Mouse (Mus musculus) urinary bladder, adult 18-20 months (tissue): ENCODE results near the gene Sema3b.

Source experiments
- DNase-seq, 2 experiments: peaks; one replicate each; pipeline ENCODE4 v3.0.0; 2022; ENCODE audit warnings: low spot score in 2 of 2, mixed read lengths in 2 of 2

The Sema3b gene

GRCm38 (mm10) chr9:107608741-107609432 is at the start of gene Sema3b:
Gene Sema3b, minus strand, starts transcription at chr9:107609229.
- no peak for DNase-seq

- no peak for DNase-seq
Measured at GRCm38 (mm10) chr9:107658096-107658495, 49.1 kb upstream of the Sema3b start.

GRCm38 (mm10) chr9:107657144-107657543 is 48.1 kb upstream of the Sema3b start:
- no peak for DNase-seq

GRCm38 (mm10) chr9:107654585-107654984 is 45.6 kb upstream of the Sema3b start:
- DNase-seq, result no peak

GRCm38 (mm10) chr9:107653474-107653873 is 44.4 kb upstream of the Sema3b start:
- DNase-seq, result no peak

GRCm38 (mm10) chr9:107650708-107651481 is 41.9 kb upstream of the Sema3b start:
- no peak for DNase-seq

GRCm38 (mm10) chr9:107650225-107650624 is 41.2 kb upstream of the Sema3b start:
- DNase-seq, result no peak

GRCm38 (mm10) chr9:107648767-107649166 is 39.7 kb upstream of the Sema3b start:
- DNase-seq, result no peak

GRCm38 (mm10) chr9:107646975-107647374 is 37.9 kb upstream of the Sema3b start:
- DNase-seq, result no peak

- peak in 1 of 2 experiments; percentile 48 for DNase-seq
Measured at GRCm38 (mm10) chr9:107645577-107645976, 36.5 kb upstream of the Sema3b start.

GRCm38 (mm10) chr9:107645153-107645510 is 36.1 kb upstream of the Sema3b start:
- no peak for DNase-seq

GRCm38 (mm10) chr9:107644495-107645152 is 35.6 kb upstream of the Sema3b start:
- DNase-seq, result peak; percentile 82 to 85

GRCm38 (mm10) chr9:107643544-107644214 is 34.6 kb upstream of the Sema3b start:
- no peak for DNase-seq

- no peak for DNase-seq
Measured at GRCm38 (mm10) chr9:107641666-107642065, 32.6 kb upstream of the Sema3b start.

- DNase-seq, result no peak
Measured at GRCm38 (mm10) chr9:107640257-107640772, 31.3 kb upstream of the Sema3b start.

GRCm38 (mm10) chr9:107637070-107637469 is 28.0 kb upstream of the Sema3b start:
- no peak for DNase-seq

- DNase-seq, result peak; percentile 92 to 97
Measured at GRCm38 (mm10) chr9:107635279-107636028, 26.4 kb upstream of the Sema3b start, which contains the start of gene Gnai2. Gene Gnai2, minus strand, starts transcription at chr9:107635367.

GRCm38 (mm10) chr9:107634406-107635278 is 25.6 kb upstream of the Sema3b start:
- no peak for DNase-seq

GRCm38 (mm10) chr9:107633661-107634405 is 24.8 kb upstream of the Sema3b start:
- no peak for DNase-seq
